Mouse (Mus musculus) testis, adult 2 months (tissue): ENCODE data around the gene Nudt13.

Experiments used
- CTCF ChIP-seq: fragments of 200-500 bp; IDR thresholded peaks from 2 replicates; pipeline ENCODE4 v1.5.1; 2012; ENCODE audit warnings: low read depth, mild to moderate bottlenecking, inconsistent platforms, low read length, moderate library complexity; ENCODE audit not compliant: control insufficient read depth, insufficient read depth, insufficient replicate concordance
- POLR2A ChIP-seq: fragments of 200-500 bp; IDR thresholded peaks from 2 replicates; pipeline ENCODE4 v1.6.1; 2012; ENCODE audit warnings: low read depth, mild to moderate bottlenecking, inconsistent platforms, low read length, moderate library complexity; ENCODE audit not compliant: control insufficient read depth

DNA sequence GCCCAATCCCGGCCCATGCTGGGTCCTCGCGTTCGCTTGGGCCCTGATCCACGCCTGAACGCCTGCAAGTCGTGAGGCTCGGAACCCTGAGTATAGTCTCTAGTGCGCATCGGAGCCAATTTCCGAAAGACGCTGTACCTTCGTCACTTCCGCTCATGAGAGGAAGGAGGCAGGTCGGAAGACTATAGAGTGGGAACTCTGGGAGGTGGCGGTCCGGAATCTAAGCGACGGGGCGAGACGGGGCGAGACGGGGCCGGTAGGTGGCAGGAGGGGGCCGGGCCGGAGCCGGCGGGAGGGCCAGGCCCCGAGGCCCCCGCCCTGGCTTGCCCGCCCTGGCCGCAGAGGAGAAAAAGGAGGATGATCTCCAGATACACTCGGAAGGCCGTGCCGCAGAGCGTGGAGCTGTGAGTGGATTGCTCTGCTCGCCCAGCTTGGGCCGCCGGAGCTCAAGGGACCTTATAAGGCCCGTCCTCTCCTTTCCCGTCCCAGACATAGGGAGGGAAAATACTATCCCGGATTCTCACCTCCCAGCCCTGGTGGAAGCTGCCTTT, 53.6 kb downstream of the Nudt13 start, which contains the start of the genes Ecd and Fam149b:
- no peak for TF ChIP-seq CTCF
- TF ChIP-seq POLR2A: peak; percentile 91
